Mouse (Mus musculus) inflammation-experienced regulatory T-cells, adult 6 months (primary cell): ENCODE results near the gene Madcam1. TPM values are rescaled to one million over a fixed set of nuclear protein-coding genes. Genes with fewer than 3 reads are reported as not detected.

ENCODE experiments used
- ATAC-seq: one replicate; pipeline ENCODE4 v1.8.0; 2017
- polyA plus RNA-seq, 3 experiments: library from polyadenylated mRNA; unstranded; fragments of 100-300 nt; shearing (Covaris generic); gene quantifications; one replicate each; pipeline ENCODE4 v1.2.1; 2017

The Madcam1 gene
- not detected for polyA plus RNA-seq

- ATAC-seq, result peak; percentile 25
Observed at GRCm38 (mm10) chr10:79664131-79664665, at the start of gene Madcam1. Madcam1 (plus strand) TSS chr10:79664559.

DNA sequence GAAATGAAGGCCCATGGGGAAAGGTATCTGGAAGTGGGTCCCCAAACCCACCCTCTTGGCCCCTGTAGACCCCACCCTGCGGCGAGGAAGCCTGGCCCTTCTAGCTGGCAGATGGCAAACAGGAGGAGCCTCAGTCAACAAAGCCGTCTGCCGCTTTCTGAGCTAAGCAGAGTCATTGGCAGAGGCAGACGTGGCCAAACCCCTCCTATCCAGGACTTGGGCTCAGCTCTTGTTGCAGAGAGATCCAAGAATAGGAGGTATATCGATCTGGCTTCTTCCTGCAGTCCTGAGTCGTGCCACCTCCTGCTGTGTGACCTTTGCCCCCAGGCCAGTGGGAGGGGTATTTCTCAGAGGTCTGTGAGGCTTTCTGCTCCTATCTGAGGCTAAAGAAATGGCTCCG, 48.5 kb upstream of the Madcam1 start:
- ATAC-seq, result no peak

DNA sequence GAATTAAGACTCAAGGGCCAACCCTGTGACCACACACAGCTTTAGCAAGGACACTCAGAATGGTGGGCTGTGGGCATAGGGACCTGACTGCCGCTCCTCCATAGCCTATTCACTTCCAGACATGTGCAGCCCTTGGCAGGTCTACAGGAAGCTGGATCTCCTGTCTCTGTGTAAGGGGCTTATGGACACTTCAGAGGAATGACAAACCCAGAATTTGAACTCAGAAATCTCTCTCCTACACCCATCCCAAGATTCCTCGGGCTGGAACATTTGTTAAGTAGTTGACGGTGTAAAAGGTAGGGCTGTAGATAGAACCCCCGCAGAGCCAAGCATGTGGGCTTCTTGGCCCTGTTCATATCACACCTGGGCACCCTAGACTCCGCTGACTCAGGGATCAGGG, 48.0 kb upstream of the Madcam1 start:
- ATAC-seq, result no peak

DNA sequence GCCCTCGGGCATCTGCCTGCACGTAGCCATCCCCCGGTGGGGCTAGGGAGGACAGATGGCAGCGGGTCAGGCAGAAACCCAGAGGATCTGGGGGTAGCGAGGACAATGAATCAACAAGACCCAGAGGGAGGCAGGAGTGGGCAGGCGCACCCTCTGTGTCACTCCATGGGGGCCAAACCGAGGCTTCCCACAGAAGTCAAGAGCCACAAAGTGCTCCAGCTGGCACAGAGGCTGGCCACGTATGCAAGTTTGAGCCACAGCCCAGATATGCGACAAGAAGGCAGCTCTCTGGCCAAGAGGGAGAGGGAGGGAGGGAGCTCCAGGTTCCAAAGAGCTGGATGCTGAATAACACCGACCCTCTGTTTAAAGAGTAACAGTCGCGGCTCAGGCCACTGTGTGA, 40.4 kb upstream of the Madcam1 start:
- no peak for ATAC-seq

DNA sequence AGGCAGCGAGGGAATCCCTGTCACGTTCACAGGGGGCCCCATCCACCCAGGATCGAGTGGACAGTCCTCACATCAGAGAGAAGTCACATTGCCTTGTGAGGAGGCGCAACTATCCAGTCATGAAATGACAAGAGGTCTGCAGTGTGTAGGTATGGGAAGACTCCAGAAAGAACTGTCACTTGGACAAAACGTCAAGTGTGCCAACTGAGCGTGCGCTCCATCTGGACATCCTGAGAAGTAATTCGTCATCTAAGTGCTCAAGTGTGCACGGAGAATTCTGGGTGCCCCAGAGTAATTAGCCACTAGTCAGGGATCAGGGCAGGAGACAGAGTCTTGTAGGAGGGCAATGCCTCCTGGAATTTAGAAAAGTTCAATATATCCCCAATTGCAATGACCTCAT, 39.0 kb upstream of the Madcam1 start:
- ATAC-seq, result no peak

- no peak for ATAC-seq
Observed at GRCm38 (mm10) chr10:79626156-79626555, 38.2 kb upstream of the Madcam1 start.

- no peak for ATAC-seq
Observed at GRCm38 (mm10) chr10:79628377-79628776, 36.0 kb upstream of the Madcam1 start.

DNA sequence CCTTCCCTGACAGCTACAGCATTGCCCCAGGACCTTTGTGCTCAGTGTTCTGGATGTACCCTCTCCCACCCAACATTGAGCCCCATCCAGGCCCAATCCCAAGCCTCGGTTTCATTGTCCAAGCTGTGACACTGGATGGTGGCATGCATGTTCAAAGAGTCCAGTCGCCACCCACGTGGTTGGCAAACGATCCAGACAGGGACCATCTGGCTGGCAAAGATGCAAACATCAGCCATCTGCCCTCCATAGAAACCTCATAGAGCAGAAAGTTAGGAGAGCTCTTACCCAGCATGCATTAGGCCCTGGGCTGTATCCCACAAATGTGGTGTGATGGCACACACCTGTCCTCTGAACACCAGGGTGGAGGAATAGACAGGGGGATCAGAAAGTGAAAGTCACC, 32.9 kb upstream of the Madcam1 start:
- ATAC-seq, result no peak

- ATAC-seq, result no peak
Observed at GRCm38 (mm10) chr10:79633006-79633777, 31.2 kb upstream of the Madcam1 start.

- no peak for ATAC-seq
Observed at GRCm38 (mm10) chr10:79636287-79636686, 28.1 kb upstream of the Madcam1 start.

- ATAC-seq, result no peak
Observed at GRCm38 (mm10) chr10:79637128-79638110, 26.9 kb upstream of the Madcam1 start, which contains the start of gene Shc2. Shc2 (minus strand) TSS chr10:79637918.

DNA sequence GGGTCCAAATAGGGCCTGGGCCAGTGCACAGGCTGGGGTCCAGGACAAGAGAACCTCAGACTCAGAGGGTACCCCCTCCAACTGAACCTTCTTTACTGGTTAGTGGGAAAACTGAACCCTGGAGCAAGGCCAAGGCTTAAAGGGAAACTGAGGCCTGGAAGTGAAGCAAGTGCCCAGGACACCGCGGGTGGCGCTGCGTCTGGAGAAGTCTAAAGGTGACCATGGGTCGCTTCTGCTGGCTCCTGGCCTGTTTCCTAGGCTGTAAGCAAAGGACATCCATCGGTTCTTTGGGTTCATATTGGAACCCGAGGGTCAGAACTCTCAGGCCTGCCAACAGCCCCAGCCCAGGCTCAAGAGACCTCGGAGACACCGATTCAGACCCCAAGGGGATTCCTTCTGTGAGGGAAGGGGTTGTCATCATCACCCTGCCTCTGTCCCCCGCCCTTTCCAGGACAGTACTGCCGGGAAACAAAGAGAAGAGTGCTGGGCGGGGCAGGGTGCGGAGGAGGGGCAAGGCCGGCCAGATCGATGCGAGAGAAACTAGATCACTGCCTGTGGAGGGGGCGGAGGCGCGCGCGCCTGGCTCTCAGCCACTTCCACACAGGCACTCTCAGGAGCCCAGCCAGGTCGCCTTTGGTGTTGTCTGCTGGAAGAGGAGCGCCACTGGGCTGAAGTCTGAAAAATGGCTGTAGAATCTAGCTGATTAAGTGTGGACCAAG, 25.7 kb upstream of the Madcam1 start:
- ATAC-seq, result no peak

GRCm38 (mm10) chr10:79645711-79646110, 18.6 kb upstream of the Madcam1 start, which contains the start of gene Odf3l2:
Odf3l2 (minus strand) TSS chr10:79645738.
- no peak for ATAC-seq

GRCm38 (mm10) chr10:79649070-79649751, 15.1 kb upstream of the Madcam1 start:
- peak; percentile 63 for ATAC-seq

DNA sequence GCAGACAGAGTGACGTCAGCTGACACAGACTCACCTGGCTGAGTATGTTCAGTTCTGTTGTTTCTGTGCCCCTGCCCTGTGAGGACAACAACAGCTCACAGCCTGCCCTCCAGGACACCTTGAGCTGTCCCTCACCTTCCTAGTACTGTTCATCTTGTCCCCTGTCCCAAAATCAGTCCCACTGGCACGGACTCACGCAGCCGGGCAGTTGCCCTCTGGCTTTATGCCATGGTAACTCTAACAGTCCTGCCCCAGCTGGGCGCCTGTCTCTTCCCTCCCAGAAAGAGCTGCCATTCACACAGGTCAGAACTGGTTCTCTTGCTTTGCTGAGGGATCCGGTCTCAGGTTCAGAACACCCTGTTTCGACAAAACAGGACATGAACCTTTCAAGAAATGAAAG, 11.6 kb upstream of the Madcam1 start:
- no peak for ATAC-seq

- no peak for ATAC-seq
Observed at GRCm38 (mm10) chr10:79654946-79655395, 9.4 kb upstream of the Madcam1 start.

DNA sequence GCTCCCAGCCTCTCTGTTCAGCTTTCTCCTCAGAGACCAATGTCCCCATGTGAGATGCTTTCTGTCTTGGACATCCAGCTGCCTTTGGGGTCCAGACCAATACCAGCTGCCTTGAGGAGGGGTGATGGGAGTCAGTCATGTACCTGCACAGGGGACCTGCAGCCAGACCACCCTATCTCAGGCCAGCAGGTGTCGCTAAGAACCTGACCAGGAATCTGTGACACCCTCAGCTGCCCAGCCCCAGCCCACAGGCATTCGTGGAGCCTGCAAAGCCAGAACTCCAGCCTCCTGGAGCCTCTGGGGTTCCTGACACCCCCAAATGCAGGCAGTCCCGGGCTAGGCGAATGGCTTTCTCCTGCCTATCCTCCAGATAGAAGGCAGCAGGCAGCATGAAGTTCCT, 5.5 kb upstream of the Madcam1 start:
- no peak for ATAC-seq

DNA sequence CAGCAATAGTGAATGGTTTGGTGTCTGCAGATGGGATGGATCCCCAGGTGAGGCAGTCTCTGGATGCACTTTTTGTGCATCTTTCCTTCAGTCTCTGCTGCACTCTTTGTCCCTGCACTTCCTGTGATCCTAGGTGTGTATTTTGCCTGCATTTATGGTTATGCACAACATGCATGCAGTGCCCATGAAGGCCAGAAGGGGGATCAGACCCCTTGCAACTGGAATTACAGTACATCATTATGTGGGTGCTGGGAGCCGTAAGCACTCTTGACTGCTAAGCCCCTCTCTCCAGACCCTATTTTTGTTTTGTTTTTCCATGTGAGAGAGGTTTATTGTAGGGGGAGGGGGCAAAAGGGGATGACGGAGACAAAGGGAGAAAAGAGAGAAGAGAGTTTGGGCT, 4.1 kb upstream of the Madcam1 start:
- no peak for ATAC-seq

DNA sequence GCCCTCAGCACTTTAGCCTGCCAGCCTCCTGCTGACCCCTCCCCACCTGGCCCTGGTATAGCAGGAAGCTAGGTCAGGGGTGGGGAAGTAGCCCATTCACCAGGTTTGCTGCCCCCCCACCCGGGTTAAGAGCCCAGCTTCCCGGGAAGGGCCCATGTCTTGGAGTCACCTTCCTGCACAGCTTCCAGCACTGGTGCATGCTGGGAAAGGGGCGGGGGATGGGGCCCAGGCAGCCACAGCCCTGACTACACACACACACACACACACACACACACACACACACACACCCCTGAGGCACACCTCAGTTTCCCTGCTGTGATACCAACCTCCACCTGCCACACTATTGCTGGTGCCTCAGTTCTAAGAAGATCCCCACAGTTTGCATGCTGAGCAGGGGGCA, 2.5 kb upstream of the Madcam1 start:
- no peak for ATAC-seq

DNA sequence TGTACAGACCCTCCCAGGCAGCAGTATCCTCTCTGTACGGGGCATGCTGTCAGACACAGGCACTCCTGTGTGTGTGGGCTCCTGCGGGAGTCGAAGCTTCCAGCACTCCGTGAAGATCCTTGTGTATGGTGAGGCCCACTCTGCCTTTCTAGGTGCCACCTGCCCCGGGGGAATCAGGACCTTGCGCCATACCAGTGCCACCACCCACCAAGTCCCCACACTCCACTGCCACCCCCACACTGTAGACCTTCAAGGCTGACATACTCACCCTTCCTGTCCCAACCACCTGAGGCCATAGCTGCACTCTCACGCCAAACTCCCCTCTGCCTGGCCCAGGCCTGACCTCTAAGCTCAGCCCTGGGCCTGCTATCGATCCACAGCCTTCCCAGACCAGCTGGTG, 692 bp downstream of the Madcam1 start:
- no peak for ATAC-seq

GRCm38 (mm10) chr10:79666493-79666892, 2.1 kb downstream of the Madcam1 start:
- ATAC-seq, result no peak

- ATAC-seq, result no peak
Observed at GRCm38 (mm10) chr10:79668076-79668475, 3.7 kb downstream of the Madcam1 start.
